ENCODE assay signal across 16 mouse cellular contexts in the genomic region with DNA sequence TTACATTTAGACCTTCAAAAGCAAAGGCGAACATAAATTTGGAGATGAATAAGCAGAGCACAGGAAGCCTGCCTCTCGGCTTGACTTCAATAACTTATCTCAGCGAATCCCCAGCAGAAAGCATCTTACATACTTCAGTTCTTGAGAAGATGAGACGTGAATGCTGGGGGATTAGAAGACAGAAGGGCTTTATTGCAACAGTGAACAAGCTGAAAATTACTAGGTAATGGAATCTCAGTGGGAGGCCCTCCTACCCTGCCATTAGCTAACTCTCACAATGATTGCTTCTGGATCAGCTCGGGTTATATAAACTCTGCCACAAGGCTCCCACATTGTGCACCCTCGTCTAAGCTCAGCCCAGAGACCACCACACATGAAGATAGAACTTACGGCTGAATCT.
"Had no signal": no experiment of that assay in that cellular context is flagged by ENCODE, and none has a peak within 500 bp of the region (broad histone marks: within the 10 kb centered on the region; RNA-seq: fewer than 3 reads in every experiment).

No protein-coding gene starts in this region.

- H3K36me3 ChIP-seq: limb, embryonic 10.5 days; liver, embryonic 15.5 days; midbrain, embryonic 12.5 days; neural tube, embryonic 13.5 days had no signal

- H3K4me2 ChIP-seq: liver, embryonic 11.5 days; liver, embryonic 15.5 days; midbrain, embryonic 12.5 days; neural tube, embryonic 13.5 days had no signal

- H3K27me3 ChIP-seq: liver, embryonic 15.5 days; midbrain, embryonic 12.5 days; neural tube, embryonic 13.5 days had no signal

- ATAC-seq: lung, postnatal 0 days had no signal

- H3K4me3 ChIP-seq: limb, embryonic 10.5 days; liver, embryonic 15.5 days; midbrain, embryonic 12.5 days; neural tube, embryonic 13.5 days had no signal

- H3K27ac ChIP-seq: kidney, postnatal 0 days; limb, embryonic 10.5 days; liver, embryonic 15.5 days; midbrain, embryonic 12.5 days; neural tube, embryonic 13.5 days had no signal

- H3K4me1 ChIP-seq: liver, embryonic 15.5 days had no signal

- H3K9ac ChIP-seq: liver, embryonic 15.5 days; midbrain, embryonic 12.5 days; neural tube, embryonic 13.5 days had no signal

- DNase-seq: kidney, adult 11 months; kidney, adult 9 months; kidney, postnatal 36 days; lung, adult 2 months; lung, postnatal 4 days; right cerebral cortex, postnatal 4 days; spleen, adult 18-20 months; thymus, adult 18-20 months; thymus, postnatal 14 days had no signal

- H3K9me3 ChIP-seq: limb, embryonic 10.5 days; liver, embryonic 15.5 days; midbrain, embryonic 12.5 days; neural tube, embryonic 13.5 days had no signal
